Mouse (Mus musculus) granulocyte monocyte progenitor cell, adult 5-6 weeks (primary cell): ENCODE measurements around the gene Bag1. TPM values are rescaled to one million over a fixed set of nuclear protein-coding genes. Genes with fewer than 3 reads are reported as not detected.

Experiments used
- ATAC-seq: replicated peaks from 2 replicates; pipeline ENCODE4 v1.8.0; 2016; ENCODE audit warnings: mild to moderate bottlenecking, moderate TSS enrichment, inconsistent platforms; ENCODE audit not compliant: poor library complexity, severe bottlenecking
- total RNA-seq, 2 experiments: library from RNA; stranded (forward) in 1 of 2; stranded (reverse) in 1 of 2; fragments of 200-712, 200-1000 nt in 1 of 2; fragments of >200 nt in 1 of 2; fragmentation: Nextera tagmentation in 1 of 2; gene quantifications; 2 replicates each; pipeline ENCODE4 v1.2.3; 2014 to 2017

Bag1 gene
- total RNA-seq (2014; fragmentation: Nextera tagmentation) = 135 and 146 TPM in 2 replicates
- total RNA-seq (2017) = 325 and 367 TPM in 2 replicates

GRCm38 (mm10) chr4:40948160-40948708 lies at the start of gene Bag1, which contains the start of gene Chmp5:
Gene Bag1, minus strand, starts transcription at chr4:40948294.
Gene Chmp5, plus strand, starts transcription at chr4:40948407.
- peak; percentile 98 for ATAC-seq

GRCm38 (mm10) chr4:40996302-40996701 lies 48.2 kb upstream of the Bag1 start:
- ATAC-seq = no peak

- no peak for ATAC-seq
Measured at GRCm38 (mm10) chr4:40989633-40990032, 41.5 kb upstream of the Bag1 start.

- no peak for ATAC-seq
Measured at GRCm38 (mm10) chr4:40983686-40984085, 35.6 kb upstream of the Bag1 start.

- no peak for ATAC-seq
Measured at GRCm38 (mm10) chr4:40982486-40982885, 34.4 kb upstream of the Bag1 start.

GRCm38 (mm10) chr4:40979430-40979829 lies 31.3 kb upstream of the Bag1 start:
- ATAC-seq = no peak

GRCm38 (mm10) chr4:40976651-40977050 lies 28.6 kb upstream of the Bag1 start:
- ATAC-seq = no peak

GRCm38 (mm10) chr4:40975678-40976077 lies 27.6 kb upstream of the Bag1 start:
- 0 out of 2 replicates have a peak, but pooled peaks have one; percentile 1 for ATAC-seq

GRCm38 (mm10) chr4:40974011-40974410 lies 25.9 kb upstream of the Bag1 start:
- no peak for ATAC-seq

GRCm38 (mm10) chr4:40971744-40972143 lies 23.6 kb upstream of the Bag1 start:
- ATAC-seq = peak; percentile 58

GRCm38 (mm10) chr4:40970842-40971701 lies 23.0 kb upstream of the Bag1 start, which contains the start of gene Nfx1:
Gene Nfx1, plus strand, starts transcription at chr4:40970906.
- ATAC-seq = peak; percentile 88

- no peak for ATAC-seq
Measured at GRCm38 (mm10) chr4:40970592-40970841, 22.4 kb upstream of the Bag1 start.

- no peak for ATAC-seq
Measured at GRCm38 (mm10) chr4:40969781-40970591, 21.9 kb upstream of the Bag1 start.

GRCm38 (mm10) chr4:40969161-40969560 lies 21.1 kb upstream of the Bag1 start:
- ATAC-seq = no peak

GRCm38 (mm10) chr4:40963536-40963935 lies 15.4 kb upstream of the Bag1 start:
- no peak for ATAC-seq

- no peak for ATAC-seq
Measured at GRCm38 (mm10) chr4:40955942-40956341, 7.8 kb upstream of the Bag1 start.

GRCm38 (mm10) chr4:40953521-40953920 lies 5.4 kb upstream of the Bag1 start:
- ATAC-seq = peak; percentile 84

GRCm38 (mm10) chr4:40947565-40948159 lies 432 bp downstream of the Bag1 start:
- ATAC-seq = peak; percentile 23

- no peak for ATAC-seq
Measured at GRCm38 (mm10) chr4:40946516-40947121, 1.5 kb downstream of the Bag1 start.

GRCm38 (mm10) chr4:40943651-40944050 lies 4.4 kb downstream of the Bag1 start:
- ATAC-seq = no peak
